Mouse (Mus musculus) testis, postnatal 14 days (tissue): ENCODE measurements at regions not wholly inside any gene's neighbourhood (a gene's known extent, or its start where the extent isn't known, plus 50 kb on each side); places are given as distances from the start of the nearest gene placed in this dataset.

Experiments used
- DNase-seq: peaks from one replicate; pipeline ENCODE4 v3.0.0; 2021; ENCODE audit warnings: low spot score

- DNase-seq: no peak
Observed at GRCm38 (mm10) chr1:114287349-114287748, 1397.2 kb upstream of the Cntnap5a start.

GRCm38 (mm10) chr1:114330541-114330940 lies 1354.0 kb upstream of the Cntnap5a start:
- no peak for DNase-seq

- DNase-seq: no peak
Observed at GRCm38 (mm10) chr1:114358215-114358995, 1326.2 kb upstream of the Cntnap5a start.

- DNase-seq: peak; percentile 3
Observed at GRCm38 (mm10) chr1:114392034-114392433, 1292.5 kb upstream of the Cntnap5a start.
